Mouse (Mus musculus) brain, embryonic 14.5 days (tissue): ENCODE results near the gene Wbp1. TPM values are rescaled to one million over a fixed set of nuclear protein-coding genes. Genes with fewer than 3 reads are reported as not detected.

Source experiments
- DNase-seq: peaks from one replicate; pipeline ENCODE4 v3.0.0-alpha.2; 2011; ENCODE audit warnings: low read depth
- CTCF ChIP-seq: fragments of 200-500 bp; IDR thresholded peaks from 2 replicates; pipeline ENCODE4 v1.5.1; 2012; ENCODE audit warnings: inconsistent platforms, mild to moderate bottlenecking, moderate library complexity, borderline replicate concordance; ENCODE audit not compliant: insufficient read depth, insufficient read length; ENCODE audit errors: extremely low read depth
- POLR2A ChIP-seq: fragments of 200-500 bp; IDR thresholded peaks from 2 replicates; pipeline ENCODE4 v1.6.1; 2012; ENCODE audit warnings: mild to moderate bottlenecking, inconsistent platforms, borderline replicate concordance; ENCODE audit not compliant: poor library complexity, insufficient read depth, insufficient read length, severe bottlenecking; ENCODE audit errors: extremely low read depth
- polyA plus RNA-seq: library from polyadenylated mRNA; depleted of rRNA; stranded (reverse); fragments of >200 nt; gene quantifications from 2 replicates; pipeline ENCODE4 v1.2.3, GENCODE M21; 2012; rRNA removed

The Wbp1 gene
- polyA plus RNA-seq, 1 experiment: 298 TPM

DNA sequence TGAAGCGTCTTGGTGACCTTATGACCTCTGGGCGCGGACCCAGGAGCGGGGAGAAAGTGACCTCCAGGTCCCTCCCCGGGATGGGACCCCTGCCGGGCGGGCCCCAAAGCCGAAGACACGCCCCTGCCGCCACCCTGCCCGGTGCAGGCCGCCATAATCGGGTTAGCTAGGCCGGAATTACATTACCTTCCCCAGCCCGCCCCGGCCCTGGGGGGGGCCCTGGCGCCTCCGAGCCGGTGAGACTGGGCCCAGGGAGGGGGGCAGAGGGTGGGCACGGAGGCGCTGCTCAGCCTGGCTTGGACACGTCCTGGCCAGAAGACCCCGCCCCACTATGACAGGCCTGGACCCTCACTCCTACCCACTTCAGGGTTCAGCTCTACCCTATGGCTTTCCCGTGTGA, 50.1 kb downstream of the Wbp1 start:
- no peak for DNase-seq
- no peak for TF ChIP-seq CTCF
- TF ChIP-seq POLR2A: no peak

DNA sequence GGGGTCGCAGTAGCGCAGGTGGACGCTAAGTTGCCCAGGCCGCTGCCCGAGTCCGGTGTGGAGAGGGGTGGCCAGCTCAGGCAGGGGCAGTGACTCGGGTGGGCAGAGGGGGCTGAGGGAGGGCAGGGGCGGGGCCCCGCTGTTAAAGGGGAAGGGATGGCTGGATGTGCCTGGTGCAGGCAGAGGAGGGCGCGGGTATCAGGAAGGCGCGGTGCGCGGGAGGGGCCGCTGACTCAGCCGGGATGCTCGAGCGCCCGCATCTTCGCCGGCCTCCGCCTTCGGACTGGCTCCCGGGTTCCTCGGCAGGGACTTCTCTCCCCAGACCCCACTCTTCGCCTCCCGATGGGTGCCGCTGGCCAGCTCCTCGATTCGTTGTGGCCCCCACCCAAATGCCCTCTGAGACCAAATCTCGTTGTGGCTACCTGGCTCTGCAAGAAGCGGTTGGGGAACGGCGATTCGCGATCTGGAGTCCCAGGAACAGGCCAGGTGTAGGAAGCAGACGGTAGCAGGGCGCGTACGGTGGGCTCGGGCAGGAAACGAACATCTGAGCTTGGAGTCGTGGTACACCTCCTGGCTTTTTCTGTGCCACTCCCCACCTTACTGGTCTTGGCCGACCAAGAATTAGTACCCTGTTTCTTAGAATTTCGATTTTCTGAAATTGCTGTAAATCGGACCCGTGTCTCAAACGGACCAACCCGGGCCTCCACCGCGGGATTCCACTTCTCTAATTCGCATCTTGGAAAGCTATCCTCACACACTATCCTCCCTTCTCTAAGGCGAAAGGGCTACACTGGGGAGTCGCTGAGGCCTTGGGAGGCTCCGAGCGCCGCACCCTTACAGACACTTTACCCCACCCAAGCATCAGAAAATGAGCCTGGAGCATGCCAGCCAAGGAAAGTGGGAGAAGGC, 50.8 kb downstream of the Wbp1 start:
- no peak for TF ChIP-seq CTCF
- TF ChIP-seq POLR2A: no peak
- peak; percentile 62 for DNase-seq

DNA sequence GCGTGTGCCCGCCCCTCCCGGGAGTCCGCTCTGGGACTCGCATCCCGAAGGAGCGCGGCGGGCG, 51.3 kb downstream of the Wbp1 start, which contains the start of gene Tlx2:
TSS of gene Tlx2 (minus strand) at position 47 of the 64 bp plus-strand sequence.
- no peak for DNase-seq
- no peak for TF ChIP-seq POLR2A

DNA sequence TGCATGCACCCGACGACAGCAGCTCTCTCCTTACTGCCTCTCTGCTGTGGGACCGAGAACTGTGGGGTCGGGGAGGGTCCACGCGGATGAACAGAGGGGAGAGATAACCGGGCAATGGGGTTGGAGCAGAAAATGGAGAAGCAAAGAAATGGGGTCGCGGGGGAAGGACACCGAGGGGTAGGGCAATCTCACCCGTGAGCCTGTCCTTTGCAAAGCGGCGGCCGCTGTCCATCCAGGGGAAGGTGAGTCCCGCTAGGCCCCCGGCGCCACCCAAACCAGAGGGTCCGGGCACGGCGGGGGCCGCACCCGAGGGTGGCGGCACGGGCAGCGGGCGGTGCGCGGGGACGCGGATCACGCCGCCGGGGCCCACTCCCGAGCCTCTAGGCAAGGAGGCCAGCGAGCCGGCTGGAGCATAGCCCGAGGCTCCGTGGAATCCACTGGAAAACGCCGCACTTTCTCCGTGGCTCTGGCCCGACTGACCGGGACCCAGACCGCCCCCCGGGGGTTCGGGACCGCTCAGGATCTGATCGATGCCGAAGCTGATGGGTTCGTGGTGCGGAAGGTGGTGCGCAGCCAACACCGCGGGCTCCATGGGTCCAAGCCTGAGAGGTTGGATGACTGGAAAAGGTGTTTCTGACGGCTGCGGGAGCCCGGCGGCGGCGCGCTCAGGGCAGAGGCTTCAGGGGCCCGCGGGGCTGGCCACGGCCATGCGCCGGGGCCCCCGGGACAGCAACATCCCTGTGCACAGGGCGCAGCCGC, 51.7 kb downstream of the Wbp1 start:
- DNase-seq: no peak
- no peak for TF ChIP-seq CTCF
- TF ChIP-seq POLR2A: no peak

Other genes with a start within 250 kb of the Wbp1 start
- 21.3 and 23.9 TPM in 2 replicates for gene Sema4f, start 181.8 kb downstream of the Wbp1 start, polyA plus RNA-seq
- gene M1ap, start 174.7 kb downstream of the Wbp1 start, polyA plus RNA-seq: 0.05 and 0.15 TPM in 2 replicates
- 2.7 and 2.9 TPM in 2 replicates for gene Dok1, start 88.1 kb downstream of the Wbp1 start, polyA plus RNA-seq
- 6.7 and 7.3 TPM in 2 replicates for gene Loxl3, start 87.4 kb downstream of the Wbp1 start, polyA plus RNA-seq
- 222 and 386 TPM in 2 replicates for gene Aup1, start 67.0 kb downstream of the Wbp1 start, polyA plus RNA-seq
- gene Htra2, start 66.3 kb downstream of the Wbp1 start, polyA plus RNA-seq: 63.4 and 99.1 TPM in 2 replicates
- gene Dqx1, start 63.7 kb downstream of the Wbp1 start, polyA plus RNA-seq: 1.0 and 1.8 TPM in 2 replicates
- 0.31 TPM in 1 of 2 replicates, not detected in the other for gene Tlx2, start 51.3 kb downstream of the Wbp1 start, polyA plus RNA-seq
- gene Pcgf1, start 43.7 kb downstream of the Wbp1 start, polyA plus RNA-seq: 39.8 and 66.1 TPM in 2 replicates
- gene Lbx2, start 35.2 kb downstream of the Wbp1 start, polyA plus RNA-seq: 0.29 and 0.78 TPM in 2 replicates
- 10.4 and 12.8 TPM in 2 replicates for gene Ccdc142, start 20.0 kb downstream of the Wbp1 start, polyA plus RNA-seq
- 10.3 and 11.6 TPM in 2 replicates for gene Gm42688, start 19.9 kb downstream of the Wbp1 start, polyA plus RNA-seq
- gene Mrpl53, start 12.5 kb downstream of the Wbp1 start, polyA plus RNA-seq: 99.0 and 142 TPM in 2 replicates
- 45.3 and 63.1 TPM in 2 replicates for gene Mogs, start 6.1 kb downstream of the Wbp1 start, polyA plus RNA-seq
- gene Ino80b, start 3.9 kb upstream of the Wbp1 start, polyA plus RNA-seq: 43.4 and 47.9 TPM in 2 replicates
- gene Rtkn, start 13.9 kb upstream of the Wbp1 start, polyA plus RNA-seq: 28.9 and 30.7 TPM in 2 replicates
- gene Wdr54, start 34.8 kb upstream of the Wbp1 start, polyA plus RNA-seq: 21.2 and 31.4 TPM in 2 replicates
- gene 1700003E16Rik, start 34.8 kb upstream of the Wbp1 start, polyA plus RNA-seq: 2.9 and 4.1 TPM in 2 replicates
- 217 and 252 TPM in 2 replicates for gene Dctn1, start 44.4 kb upstream of the Wbp1 start, polyA plus RNA-seq
- gene Slc4a5, start 98.3 kb upstream of the Wbp1 start, polyA plus RNA-seq: 2.1 and 7.0 TPM in 2 replicates
- 18.8 and 19.6 TPM in 2 replicates for gene Mthfd2, start 204.3 kb upstream of the Wbp1 start, polyA plus RNA-seq
- 27.0 and 27.1 TPM in 2 replicates for gene Mob1a, start 204.5 kb upstream of the Wbp1 start, polyA plus RNA-seq
- gene Bola3, start 227.6 kb upstream of the Wbp1 start, polyA plus RNA-seq: 18.9 and 28.5 TPM in 2 replicates